Mouse (Mus musculus): Measurements from ENCODE around the gene Vwa3b. TPM values are rescaled to one million over a fixed set of nuclear protein-coding genes. Genes with fewer than 3 reads are reported as not detected.

Vwa3b gene
- polyA plus RNA-seq, 1 experiment from 2014 or later, result 0.28 TPM

DNA sequence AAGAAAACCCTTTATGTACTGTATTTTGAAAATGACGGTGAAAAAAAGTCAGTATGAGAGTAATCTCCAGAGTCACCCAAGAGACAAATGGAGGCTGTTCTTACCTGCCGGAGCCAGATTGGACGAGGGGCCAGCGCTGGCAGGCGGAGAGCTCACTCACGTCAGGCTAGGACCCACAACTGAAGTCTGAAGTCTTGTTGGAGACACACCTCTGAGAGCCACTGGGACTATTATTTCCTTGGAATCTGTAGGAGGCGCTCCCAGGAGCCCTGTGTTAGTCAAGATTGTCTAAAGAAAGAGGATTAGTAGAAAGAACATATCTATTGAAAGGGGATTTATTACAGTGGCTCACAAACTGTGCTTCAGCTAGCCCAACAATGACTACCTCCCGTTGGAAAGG, 16.4 kb downstream of the Vwa3b start:
- Histone ChIP-seq H3K9me3 (0 out of 2 replicates have a peak, but pooled peaks cover 2% of the 10 kb centered on the region), H3K4me1 (replicated peaks) (no peaks in the 10 kb centered on the region), H3K4me3 (replicated peaks) (no peak overlapping the region), H3K36me3 (no peaks in the 10 kb centered on the region), H3K9ac (replicated peaks) (no peak overlapping the region), H3K4me2 (replicated peaks) (no peak overlapping the region), H3K27me3 (no peaks in the 10 kb centered on the region), H3K27ac (no peak overlapping the region)
- WGBS, result 73% methylated on average over 8 of the region's 8 CpGs
- ATAC-seq, result no peak

DNA sequence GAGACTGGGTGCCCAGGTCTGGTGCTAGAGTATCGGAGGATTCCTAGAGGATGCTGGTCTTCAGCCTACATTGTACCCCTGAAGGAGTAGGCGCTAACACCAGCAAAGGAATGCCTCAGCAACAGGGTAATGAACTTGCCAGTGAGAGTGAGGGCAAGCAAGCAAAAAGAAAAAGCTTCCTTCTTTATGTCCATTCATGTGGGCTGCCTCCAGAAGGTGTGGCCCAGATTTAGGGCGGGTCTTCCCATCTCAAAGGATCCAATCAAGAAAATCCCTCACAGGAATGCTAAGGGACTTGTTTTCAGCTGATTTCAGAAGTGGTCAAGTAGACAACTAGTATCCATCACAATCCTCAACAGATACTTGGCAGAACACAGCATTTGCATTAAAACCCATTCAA, 16.8 kb downstream of the Vwa3b start:
- Histone ChIP-seq H3K36me3 (no peaks in the 10 kb centered on the region), H3K9me3 (0 out of 2 replicates have a peak, but pooled peaks cover 4% of the 10 kb centered on the region), H3K9ac (replicated peaks) (no peak overlapping the region), H3K4me1 (replicated peaks) (no peaks in the 10 kb centered on the region), H3K27ac (no peak overlapping the region), H3K4me3 (replicated peaks) (no peak overlapping the region), H3K27me3 (no peaks in the 10 kb centered on the region), H3K4me2 (replicated peaks) (no peak overlapping the region)
- no peak for ATAC-seq
- 91% methylated on average over 3 of the region's 3 CpGs for WGBS

DNA sequence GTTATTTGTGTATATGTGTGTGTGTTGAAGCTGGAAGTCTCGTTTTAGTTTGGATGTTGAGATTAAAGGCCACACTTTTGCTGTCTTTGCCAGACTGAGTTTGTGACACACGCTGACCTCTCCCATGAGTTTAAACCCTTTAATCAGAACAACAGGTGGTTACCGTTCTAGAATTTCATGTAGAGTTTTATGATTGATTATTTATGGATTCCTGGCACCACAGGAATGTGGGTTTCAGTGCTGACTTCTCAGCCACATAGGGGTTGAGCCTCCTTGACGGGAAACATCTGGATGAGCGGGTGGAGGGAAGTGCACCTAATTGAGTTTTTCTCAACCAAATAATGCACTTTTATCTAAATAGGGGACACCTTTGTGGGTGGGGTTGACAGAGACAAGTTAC, 19.1 kb downstream of the Vwa3b start:
- Histone ChIP-seq H3K4me1 (replicated peaks) (no peaks in the 10 kb centered on the region), H3K4me2 (replicated peaks) (no peak overlapping the region), H3K27me3 (no peaks in the 10 kb centered on the region), H3K9ac (replicated peaks) (no peak overlapping the region), H3K4me3 (replicated peaks) (no peak overlapping the region), H3K9me3 (0 out of 2 replicates have a peak, but pooled peaks cover 4% of the 10 kb centered on the region), H3K36me3 (no peaks in the 10 kb centered on the region), H3K27ac (no peak overlapping the region)
- WGBS, result 80% methylated on average over 5 of the region's 5 CpGs
- ATAC-seq, result no peak

DNA sequence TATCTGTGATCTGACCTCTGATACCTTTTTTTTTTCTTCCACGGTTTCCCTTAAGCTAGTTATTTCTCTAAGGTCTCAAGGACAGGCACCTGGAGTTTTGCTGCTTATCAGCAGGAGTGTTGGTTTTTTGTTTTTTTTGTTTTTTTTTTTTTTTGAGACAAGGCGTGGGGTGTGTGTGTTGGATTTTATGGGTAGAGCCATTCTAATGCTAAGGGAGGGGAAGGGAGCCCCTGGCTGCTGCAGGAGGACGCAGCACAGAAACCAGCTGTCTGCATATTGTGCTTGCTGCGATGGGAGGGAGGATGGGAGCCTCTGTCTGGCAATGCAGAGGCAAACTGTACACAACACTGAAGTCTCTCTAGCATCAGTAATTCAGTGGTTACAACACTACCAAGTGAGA, 22.8 kb downstream of the Vwa3b start:
- no peak for ATAC-seq
- Histone ChIP-seq H3K9ac (replicated peaks) (no peak overlapping the region), H3K9me3 (0 out of 2 replicates have a peak, but pooled peaks cover 8% of the 10 kb centered on the region), H3K4me3 (replicated peaks) (no peak overlapping the region), H3K4me2 (replicated peaks) (no peak overlapping the region), H3K4me1 (replicated peaks) (no peaks in the 10 kb centered on the region), H3K27ac (no peak overlapping the region), H3K36me3 (no peaks in the 10 kb centered on the region), H3K27me3 (no peaks in the 10 kb centered on the region)
- WGBS, result 59% methylated on average over 4 of the region's 4 CpGs

DNA sequence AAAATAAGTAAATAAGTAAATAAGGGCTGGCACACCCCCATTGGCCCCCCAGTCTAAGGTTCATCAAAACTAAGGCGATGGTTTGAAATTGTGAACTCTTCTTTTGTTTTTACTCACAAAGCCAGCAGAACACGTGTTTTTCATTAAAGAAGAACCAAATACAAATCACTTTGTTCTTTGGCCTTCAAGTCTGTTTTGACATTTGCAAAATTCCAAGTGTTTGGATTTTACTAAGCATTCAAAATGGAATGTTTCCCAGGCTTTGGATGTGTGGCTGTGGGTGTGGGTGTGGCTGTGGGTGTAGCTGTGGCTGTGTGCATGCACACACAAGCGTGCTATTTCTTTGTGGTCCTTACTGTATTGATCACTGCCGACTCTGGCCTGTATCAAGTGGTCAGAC, 27.3 kb downstream of the Vwa3b start:
- Histone ChIP-seq H3K27me3 (no peaks in the 10 kb centered on the region), H3K27ac (no peak overlapping the region), H3K4me1 (replicated peaks) (no peaks in the 10 kb centered on the region), H3K36me3 (no peaks in the 10 kb centered on the region), H3K9me3 (0 out of 2 replicates have a peak, but pooled peaks cover 4% of the 10 kb centered on the region), H3K4me3 (replicated peaks) (no peak overlapping the region), H3K9ac (replicated peaks) (no peak overlapping the region), H3K4me2 (replicated peaks) (no peak overlapping the region)
- no peak for ATAC-seq
- WGBS, result 85% methylated on average over 4 of the region's 4 CpGs

DNA sequence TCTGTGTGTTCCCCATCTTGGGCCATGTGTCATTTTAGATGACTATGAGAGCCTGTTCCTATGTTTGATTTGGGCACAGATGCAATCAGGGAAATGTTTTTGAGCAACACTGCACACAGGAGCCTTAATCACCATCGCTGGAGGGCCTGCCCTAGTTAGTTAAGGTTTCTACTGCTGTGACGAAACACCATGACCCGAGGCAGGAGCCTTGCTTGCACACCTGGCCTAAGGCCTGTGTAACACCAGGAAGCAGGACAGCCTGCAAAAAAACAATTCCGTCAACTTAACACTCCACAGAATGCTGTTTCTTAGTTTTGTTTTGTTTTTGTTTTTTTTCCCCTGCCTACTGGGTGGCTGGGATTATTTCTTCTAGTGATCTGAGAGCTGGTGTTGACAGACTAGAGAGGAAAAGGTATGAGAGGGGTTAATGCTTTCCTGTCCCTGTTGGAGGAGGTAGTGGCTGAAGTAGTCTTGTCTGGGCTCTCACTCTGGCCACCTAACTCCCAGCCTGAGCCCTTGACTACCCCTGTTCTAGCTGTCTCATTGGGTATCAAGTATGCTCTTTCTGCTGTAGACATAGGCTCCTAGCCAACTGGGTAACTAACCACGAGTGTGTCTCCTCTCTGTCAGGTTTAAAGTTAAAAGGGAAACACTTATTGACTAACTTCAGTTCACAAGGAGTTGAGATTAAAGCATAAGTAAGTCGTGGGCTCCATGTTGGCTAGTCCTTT, 30.6 kb downstream of the Vwa3b start:
- H3K27ac ChIP-seq, result no peak overlapping the region
- ATAC-seq, result no peak
- H3K4me3 ChIP-seq (replicated peaks), result no peak overlapping the region
- no peaks in the 10 kb centered on the region for H3K9me3 ChIP-seq
- no peak overlapping the region for H3K9ac ChIP-seq (replicated peaks)
- peaks cover 7% of the 10 kb centered on the region; the same call in 1 of the 2 replicates for H3K4me1 ChIP-seq (replicated peaks)
- H3K4me2 ChIP-seq (replicated peaks), result no peak overlapping the region
- 86% methylated on average over 6 of the region's 6 CpGs for WGBS
- H3K36me3 ChIP-seq, result no peaks in the 10 kb centered on the region
- no peaks in the 10 kb centered on the region for H3K27me3 ChIP-seq

DNA sequence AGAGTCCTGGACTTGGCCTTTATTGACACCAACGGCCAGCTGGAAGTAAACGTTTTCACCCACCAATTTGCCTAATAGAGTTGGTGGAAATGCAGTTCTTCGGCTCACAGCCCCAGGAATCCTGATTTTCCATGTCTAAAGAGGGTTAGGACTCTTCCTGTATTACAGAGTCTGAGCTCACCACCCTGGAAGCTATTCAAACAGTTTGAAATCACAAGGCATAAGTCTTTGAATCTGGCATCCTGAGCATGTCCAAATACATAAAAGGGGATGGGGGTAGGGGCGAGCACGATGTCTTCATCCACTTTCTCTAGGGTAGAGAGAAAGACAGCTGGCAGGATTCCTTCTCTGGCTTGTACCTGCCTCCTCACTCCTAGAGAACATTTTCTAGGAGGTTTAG, 34.5 kb downstream of the Vwa3b start:
- Histone ChIP-seq H3K9ac (replicated peaks) (no peak overlapping the region), H3K9me3 (no peaks in the 10 kb centered on the region), H3K36me3 (no peaks in the 10 kb centered on the region), H3K4me3 (replicated peaks) (no peak overlapping the region), H3K27ac (no peak overlapping the region), H3K4me1 (replicated peaks) (peaks cover 10% of the 10 kb centered on the region; the same call in 1 of the 2 replicates), H3K4me2 (replicated peaks) (no peak overlapping the region), H3K27me3 (no peaks in the 10 kb centered on the region)
- ATAC-seq, result no peak
- WGBS, result 76% methylated on average over 5 of the region's 5 CpGs

DNA sequence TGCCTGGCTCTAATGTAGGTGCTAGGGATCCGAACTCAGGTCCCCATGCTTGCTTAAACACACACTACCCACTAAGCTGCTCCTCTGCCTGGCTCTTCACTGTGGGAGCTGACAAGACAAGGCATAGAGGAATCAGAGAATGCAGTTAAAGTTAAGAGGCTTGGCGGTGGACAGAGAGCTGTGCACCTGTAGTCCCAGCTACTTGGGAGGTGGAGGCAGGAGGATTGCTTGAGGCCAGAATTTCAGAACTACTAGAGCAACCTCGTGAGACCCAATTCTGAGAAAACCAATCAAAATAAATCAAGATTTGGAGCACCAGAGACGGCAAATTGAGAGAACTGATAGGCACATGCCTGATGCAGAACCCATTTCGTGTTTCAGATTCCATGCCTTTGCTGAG, 36.7 kb downstream of the Vwa3b start:
- Histone ChIP-seq H3K4me2 (replicated peaks) (no peak overlapping the region), H3K9ac (replicated peaks) (no peak overlapping the region), H3K9me3 (no peaks in the 10 kb centered on the region), H3K27ac (no peak overlapping the region), H3K4me3 (replicated peaks) (no peak overlapping the region), H3K36me3 (no peaks in the 10 kb centered on the region), H3K27me3 (no peaks in the 10 kb centered on the region), H3K4me1 (replicated peaks) (peaks cover 10% of the 10 kb centered on the region; the same call in 1 of the 2 replicates)
- no peak for ATAC-seq
- WGBS, result 83% methylated on average over 5 of the region's 5 CpGs

DNA sequence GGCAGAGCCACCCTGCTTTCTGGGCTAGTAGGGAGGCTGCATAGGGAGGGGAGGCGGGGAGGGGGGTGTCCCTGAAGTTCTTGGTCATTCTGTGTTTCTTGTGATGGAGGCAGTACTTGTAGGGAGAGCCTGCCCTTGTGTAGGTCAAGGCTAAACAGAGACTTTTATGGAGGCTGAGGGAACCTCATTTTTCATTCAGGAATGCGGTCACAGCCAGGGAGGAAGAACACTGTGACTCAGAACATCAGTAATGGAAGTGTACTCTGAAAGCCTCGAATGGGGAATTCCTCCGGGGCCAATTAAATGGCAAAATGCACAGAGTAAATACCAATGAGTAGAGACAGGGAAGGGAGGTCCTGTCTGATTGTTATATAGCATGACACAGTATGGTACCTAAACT, 37.4 kb downstream of the Vwa3b start:
- peaks cover 10% of the 10 kb centered on the region; the same call in 1 of the 2 replicates for H3K4me1 ChIP-seq (replicated peaks)
- H3K27ac ChIP-seq, result no peak overlapping the region
- H3K36me3 ChIP-seq, result no peaks in the 10 kb centered on the region
- H3K9ac ChIP-seq (replicated peaks), result no peak overlapping the region
- WGBS, result 61% methylated on average over 4 of the region's 4 CpGs
- no peaks in the 10 kb centered on the region for H3K27me3 ChIP-seq
- no peaks in the 10 kb centered on the region for H3K9me3 ChIP-seq
- no peak overlapping the region for H3K4me2 ChIP-seq (replicated peaks)
- no peak overlapping the region for H3K4me3 ChIP-seq (replicated peaks)
- ATAC-seq, result no peak

DNA sequence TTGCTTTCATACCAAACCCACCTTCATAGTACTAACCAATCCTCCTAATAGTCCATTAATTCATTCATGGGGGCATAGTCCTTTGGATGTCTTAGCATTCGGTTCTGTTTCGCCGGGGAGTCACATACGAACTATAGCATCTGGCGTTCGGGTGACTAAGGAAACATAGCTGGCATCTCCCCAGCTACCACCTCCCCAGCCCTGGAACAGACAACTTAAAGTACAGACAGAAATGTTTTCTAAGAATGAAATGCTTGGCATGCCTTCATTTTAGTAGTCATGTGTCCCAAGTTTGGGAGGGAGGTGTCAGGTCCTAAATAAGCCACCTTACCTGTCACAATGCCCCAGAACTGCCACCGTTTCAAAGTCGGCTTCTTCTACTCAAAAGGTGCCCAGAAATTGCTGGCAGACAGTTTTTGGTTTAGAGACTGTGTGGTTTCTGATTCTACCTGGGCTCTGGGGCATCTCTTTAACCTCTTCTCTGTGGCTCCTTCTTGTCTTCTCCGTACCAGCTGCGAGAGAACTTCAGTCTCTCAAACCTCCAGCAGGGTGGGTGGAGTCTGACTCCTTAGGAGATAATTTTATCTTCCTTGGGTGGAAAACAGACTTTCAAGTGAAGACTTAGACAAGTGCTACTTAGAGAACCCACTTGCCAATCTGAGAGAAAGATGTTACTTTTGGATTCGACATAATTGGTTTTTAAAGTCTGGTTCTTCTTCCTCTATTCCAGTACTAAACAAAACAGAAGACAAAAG, 39.4 kb downstream of the Vwa3b start:
- no peak overlapping the region for H3K9ac ChIP-seq (replicated peaks)
- no peaks in the 10 kb centered on the region for H3K9me3 ChIP-seq
- WGBS, result 89% methylated on average over 11 of the region's 11 CpGs
- H3K4me3 ChIP-seq (replicated peaks), result no peak overlapping the region
- H3K4me2 ChIP-seq (replicated peaks), result no peak overlapping the region
- H3K4me1 ChIP-seq (replicated peaks), result peaks cover 10% of the 10 kb centered on the region; the same call in 1 of the 2 replicates
- no peaks in the 10 kb centered on the region for H3K27me3 ChIP-seq
- H3K27ac ChIP-seq, result no peak overlapping the region
- H3K36me3 ChIP-seq, result no peaks in the 10 kb centered on the region
- ATAC-seq, result no peak

DNA sequence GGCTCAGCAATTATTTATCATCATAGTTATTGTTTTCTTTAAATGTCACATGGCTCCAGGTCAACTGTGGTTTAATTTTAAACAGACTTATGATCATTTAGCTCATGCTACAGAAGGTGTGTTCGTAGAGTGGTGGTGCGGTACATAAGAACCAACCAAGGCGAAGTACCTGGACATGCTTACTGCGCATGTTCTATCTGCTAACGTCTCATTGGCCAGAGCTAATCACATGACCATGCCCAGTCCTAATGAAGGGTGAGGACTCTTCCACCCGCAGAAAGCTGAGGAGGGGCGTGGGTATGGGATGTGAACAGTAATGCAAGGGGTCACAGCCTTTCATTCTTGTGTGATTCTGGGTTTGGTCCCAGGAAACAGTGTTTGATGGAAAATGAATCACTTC, 49.4 kb downstream of the Vwa3b start:
- Histone ChIP-seq H3K4me1 (replicated peaks) (no peaks in the 10 kb centered on the region), H3K9me3 (no peaks in the 10 kb centered on the region), H3K36me3 (no peaks in the 10 kb centered on the region), H3K27ac (no peak overlapping the region), H3K4me3 (replicated peaks) (no peak overlapping the region), H3K27me3 (no peaks in the 10 kb centered on the region), H3K9ac (replicated peaks) (no peak overlapping the region), H3K4me2 (replicated peaks) (no peak overlapping the region)
- ATAC-seq, result no peak
- WGBS, result 95% methylated on average over 7 of the region's 7 CpGs

DNA sequence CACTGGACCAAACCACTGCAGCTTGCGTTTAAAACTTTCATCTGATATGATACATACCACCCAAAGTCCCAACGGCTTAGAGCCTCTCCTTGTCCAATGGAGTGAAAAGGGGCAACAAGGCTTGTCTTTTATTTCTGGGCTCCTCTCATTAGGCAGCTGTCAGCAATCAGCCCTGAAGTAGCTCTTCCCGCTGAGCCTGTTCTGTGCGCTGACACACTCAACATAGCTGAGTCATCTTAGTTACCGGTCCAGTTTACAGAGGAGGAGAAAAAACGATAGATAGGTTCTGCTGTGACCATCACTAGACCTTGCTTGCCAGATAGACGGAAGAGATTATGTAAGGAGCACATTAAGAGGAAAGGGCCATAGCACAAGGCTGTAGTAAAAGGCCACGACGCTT, 50.9 kb downstream of the Vwa3b start:
- Histone ChIP-seq H3K9me3 (no peaks in the 10 kb centered on the region), H3K4me2 (replicated peaks) (no peak overlapping the region), H3K4me3 (replicated peaks) (no peak overlapping the region), H3K27me3 (no peaks in the 10 kb centered on the region), H3K36me3 (no peaks in the 10 kb centered on the region), H3K9ac (replicated peaks) (no peak overlapping the region), H3K27ac (no peak overlapping the region), H3K4me1 (replicated peaks) (peaks cover 10% of the 10 kb centered on the region; the same call in 1 of the 2 replicates)
- 85% methylated on average over 9 of the region's 9 CpGs for WGBS
- ATAC-seq, result no peak

Data from midbrain, embryonic 13.5 days (tissue).